Mouse (Mus musculus) right cerebral cortex, postnatal 4 days (tissue): ENCODE results near the gene Zfp524.

ENCODE experiments used
- DNase-seq: peaks from one replicate; pipeline ENCODE4 v3.0.0-alpha.2; 2022

Gene Zfp524

GRCm38 (mm10) chr7:5052931-5053343, 38.7 kb downstream of the Zfp524 start:
- DNase-seq = no peak

- DNase-seq = no peak
These were observed 39.4 kb downstream of the Zfp524 start for GRCm38 (mm10) chr7:5053456-5054179.

GRCm38 (mm10) chr7:5056651-5057263, 42.5 kb downstream of the Zfp524 start:
- DNase-seq = peak; percentile 84

- DNase-seq = no peak
These were observed 43.2 kb downstream of the Zfp524 start for GRCm38 (mm10) chr7:5057381-5057780.

- peak; percentile 24 for DNase-seq
These were observed 43.6 kb downstream of the Zfp524 start for GRCm38 (mm10) chr7:5057804-5058203.

- no peak for DNase-seq
These were observed 44.4 kb downstream of the Zfp524 start for GRCm38 (mm10) chr7:5058631-5059030.

- no peak for DNase-seq
These were observed 45.2 kb downstream of the Zfp524 start for GRCm38 (mm10) chr7:5059421-5059820.

- DNase-seq = peak; percentile 74
These were observed 46.1 kb downstream of the Zfp524 start for GRCm38 (mm10) chr7:5060239-5060731.

GRCm38 (mm10) chr7:5060944-5061773, 46.9 kb downstream of the Zfp524 start:
- DNase-seq = peak; percentile 100

GRCm38 (mm10) chr7:5061774-5062359, 47.7 kb downstream of the Zfp524 start, which contains the start of gene U2af2:
TSS of gene U2af2 (plus strand) at chr7:5062143.
- DNase-seq = peak; percentile 97

GRCm38 (mm10) chr7:5062360-5063001, 48.3 kb downstream of the Zfp524 start:
- peak; percentile 61 for DNase-seq

GRCm38 (mm10) chr7:5064886-5065285, 50.7 kb downstream of the Zfp524 start:
- DNase-seq = no peak
